Mouse (Mus musculus) C2C12 (cell line): Measurements from ENCODE around the gene Fbxo36. TPM values are rescaled to one million over a fixed set of nuclear protein-coding genes. Genes with fewer than 3 reads are reported as not detected.

Experiments
- H3K27me3 ChIP-seq: one replicate; pipeline ENCODE4 v1.6.1; 2011; ENCODE audit not compliant: control insufficient read depth, insufficient read depth, insufficient read length
- H3K36me3 ChIP-seq: one replicate; pipeline ENCODE4 v1.6.1; 2011; ENCODE audit not compliant: control insufficient read depth, insufficient read depth
- H3K4me3 ChIP-seq: one replicate; pipeline ENCODE4 v1.5.1; 2011; ENCODE audit warnings: mild to moderate bottlenecking, control low read depth; ENCODE audit not compliant: poor library complexity, insufficient read depth, severe bottlenecking
- H3K79me2 ChIP-seq: one replicate; pipeline ENCODE4 v1.6.1; 2011; ENCODE audit not compliant: control insufficient read depth, insufficient read depth
- H3K79me3 ChIP-seq: one replicate; pipeline ENCODE4 v1.6.1; 2011; ENCODE audit warnings: low read depth, control low read depth
- H3ac ChIP-seq: one replicate; pipeline ENCODE3; 2011; ENCODE audit warnings: low read depth; ENCODE audit not compliant: control insufficient read depth, insufficient read length
- CEBPB ChIP-seq: IDR thresholded peaks from one replicate; pipeline ENCODE4 v1.6.1; 2011; ENCODE audit warnings: low read depth, mild to moderate bottlenecking, control low read depth, moderate library complexity
- CTCF ChIP-seq: IDR thresholded peaks from one replicate; pipeline ENCODE4 v1.5.1; 2011; ENCODE audit not compliant: control insufficient read depth, insufficient read depth, insufficient read length
- FOSL1 ChIP-seq: IDR thresholded peaks from one replicate; pipeline ENCODE4 v1.8.0; 2011; ENCODE audit warnings: mild to moderate bottlenecking, low read length; ENCODE audit not compliant: poor library complexity, insufficient read depth, severe bottlenecking
- MAX ChIP-seq: IDR thresholded peaks from one replicate; pipeline ENCODE4 v1.6.1; 2011; ENCODE audit warnings: mild to moderate bottlenecking, control low read depth
- MYOD1 ChIP-seq: IDR thresholded peaks from one replicate; pipeline ENCODE4 v1.6.1; 2011; ENCODE audit warnings: low read depth; ENCODE audit not compliant: control insufficient read depth, insufficient read length
- MYOG ChIP-seq: IDR thresholded peaks from one replicate; pipeline ENCODE4 v1.6.1; 2011; ENCODE audit not compliant: control insufficient read depth, insufficient read length; ENCODE audit errors: extremely low read depth
- USF1 ChIP-seq: IDR thresholded peaks from one replicate; pipeline ENCODE4 v1.6.1; 2011; ENCODE audit warnings: low read depth, mild to moderate bottlenecking, control low read depth, moderate library complexity
- polyA plus RNA-seq: library from polyadenylated mRNA; unstranded; fragments of >200 nt; fragmentation: generic; extraction: Trizol; gene quantifications from one replicate; pipeline ENCODE4 v1.2.1, GENCODE M21; 2012; ENCODE audit warnings: missing spikeins

Fbxo36 gene
- polyA plus RNA-seq, 1 experiment = 6.8 TPM

GRCm38 (mm10) chr1:84854966-84855365, 15.3 kb downstream of the Fbxo36 start:
- no peaks in the 10 kb centered on the region for H3K79me2 ChIP-seq
- TF ChIP-seq USF1 = no peak
- TF ChIP-seq MYOG = no peak
- TF ChIP-seq MYOD1 = no peak
- no peak for TF ChIP-seq CTCF
- TF ChIP-seq CEBPB = no peak
- no peak for TF ChIP-seq MAX
- TF ChIP-seq FOSL1 = no peak
- no peak overlapping the region for H3ac ChIP-seq
- H3K4me3 ChIP-seq = no peak overlapping the region
- H3K36me3 ChIP-seq = no peaks in the 10 kb centered on the region
- no peaks in the 10 kb centered on the region for H3K79me3 ChIP-seq
- H3K27me3 ChIP-seq = no peaks in the 10 kb centered on the region

GRCm38 (mm10) chr1:84855756-84856155, 16.1 kb downstream of the Fbxo36 start:
- Histone ChIP-seq H3ac (no peak overlapping the region), H3K36me3 (no peaks in the 10 kb centered on the region), H3K79me2 (no peaks in the 10 kb centered on the region), H3K27me3 (no peaks in the 10 kb centered on the region), H3K4me3 (no peak overlapping the region), H3K79me3 (no peaks in the 10 kb centered on the region)
- TF ChIP-seq FOSL1 = no peak
- no peak for TF ChIP-seq MYOD1
- no peak for TF ChIP-seq CEBPB
- TF ChIP-seq CTCF = no peak
- no peak for TF ChIP-seq USF1
- no peak for TF ChIP-seq MAX
- TF ChIP-seq MYOG = no peak

- Histone ChIP-seq H3K79me2 (no peaks in the 10 kb centered on the region), H3K4me3 (no peak overlapping the region), H3K79me3 (no peaks in the 10 kb centered on the region), H3K27me3 (no peaks in the 10 kb centered on the region), H3ac (no peak overlapping the region), H3K36me3 (no peaks in the 10 kb centered on the region)
- TF ChIP-seq MAX = no peak
- no peak for TF ChIP-seq CEBPB
- TF ChIP-seq CTCF = no peak
- no peak for TF ChIP-seq MYOD1
- no peak for TF ChIP-seq USF1
- TF ChIP-seq FOSL1 = no peak
- no peak for TF ChIP-seq MYOG
These were observed 20.0 kb downstream of the Fbxo36 start for GRCm38 (mm10) chr1:84859597-84859996.

GRCm38 (mm10) chr1:84860360-84861254, 21.0 kb downstream of the Fbxo36 start:
- no peak for TF ChIP-seq CTCF
- TF ChIP-seq MYOD1 = no peak
- no peak for TF ChIP-seq MYOG
- TF ChIP-seq FOSL1 = no peak
- no peak for TF ChIP-seq USF1
- no peak for TF ChIP-seq MAX
- no peak for TF ChIP-seq CEBPB
- H3K4me3 ChIP-seq = no peak overlapping the region
- H3K27me3 ChIP-seq = no peaks in the 10 kb centered on the region
- no peaks in the 10 kb centered on the region for H3K79me2 ChIP-seq
- H3ac ChIP-seq = no peak overlapping the region
- no peaks in the 10 kb centered on the region for H3K36me3 ChIP-seq
- no peaks in the 10 kb centered on the region for H3K79me3 ChIP-seq

GRCm38 (mm10) chr1:84861255-84861630, 21.6 kb downstream of the Fbxo36 start:
- Histone ChIP-seq H3ac (no peak overlapping the region), H3K27me3 (no peaks in the 10 kb centered on the region), H3K79me2 (no peaks in the 10 kb centered on the region), H3K79me3 (no peaks in the 10 kb centered on the region), H3K4me3 (no peak overlapping the region), H3K36me3 (no peaks in the 10 kb centered on the region)
- TF ChIP-seq MYOD1 (no peak), CEBPB (no peak), MYOG (no peak), FOSL1 (no peak), CTCF (no peak), MAX (no peak), USF1 (no peak)
